Mouse (Mus musculus) bone marrow macrophage, adult 2 months (primary cell): ENCODE data around the gene Gm45713.

Source experiments
- CTCF ChIP-seq: IDR thresholded peaks from 2 replicates; pipeline ENCODE4 v1.5.1; 2012; ENCODE audit warnings: low read depth, mild to moderate bottlenecking, low read length, moderate library complexity
- POLR2A ChIP-seq: IDR thresholded peaks from 2 replicates; pipeline ENCODE4 v1.6.1; 2012; ENCODE audit warnings: mild to moderate bottlenecking, low read depth, low read length, borderline replicate concordance

- no peak for TF ChIP-seq POLR2A
- no peak for TF ChIP-seq CTCF
Observed at GRCm38 (mm10) chr7:45129776-45130512, 6.1 kb downstream of the Gm45713 start.
